Mouse (Mus musculus) bone marrow macrophage, adult 2 months (primary cell): ENCODE results near the gene Ebf1.

ENCODE experiments used
- CTCF ChIP-seq: IDR thresholded peaks from 2 replicates; pipeline ENCODE4 v1.5.1; 2012; ENCODE audit warnings: low read depth, mild to moderate bottlenecking, low read length, moderate library complexity
- POLR2A ChIP-seq: IDR thresholded peaks from 2 replicates; pipeline ENCODE4 v1.6.1; 2012; ENCODE audit warnings: mild to moderate bottlenecking, low read depth, low read length, borderline replicate concordance

GRCm38 (mm10) chr11:44740278-44741041, 123.3 kb downstream of the Ebf1 start:
- no peak for TF ChIP-seq CTCF
- TF ChIP-seq POLR2A = no peak
